Mouse (Mus musculus) neural tube, embryonic 12.5 days (tissue): ENCODE measurements around the gene Gli2. TPM values are rescaled to one million over a fixed set of nuclear protein-coding genes. Genes with fewer than 3 reads are reported as not detected.
A peak's percentile ranks its signal among the peaks of the same experiment; 100 is the strongest.

Experiments used
- ATAC-seq: fragments of 200-750 bp; cut with Nextera tagmentation; 2 replicates; pipeline ENCODE4 v1.8.0; 2017; ENCODE audit warnings: low read depth, mild to moderate bottlenecking, moderate TSS enrichment, moderate library complexity; ENCODE audit not compliant: low FRiP score
- H3K27ac ChIP-seq: fragments of 300-500 bp; sonication (generic); 2 replicates; pipeline ENCODE4 v1.5.1; 2016
- H3K27me3 ChIP-seq: fragments of 300-500 bp; sonication (generic); replicated peaks from 2 replicates; pipeline ENCODE4 v1.6.1; 2016; ENCODE audit warnings: mild to moderate bottlenecking
- H3K36me3 ChIP-seq: fragments of 300-500 bp; sonication (generic); 2 replicates; pipeline ENCODE4 v1.6.1; 2016; ENCODE audit warnings: mild to moderate bottlenecking
- H3K4me1 ChIP-seq: fragments of 300-500 bp; sonication (generic); 2 replicates; pipeline ENCODE4 v1.6.1; 2016
- H3K4me2 ChIP-seq: fragments of 300-500 bp; sonication (generic); replicated peaks from 2 replicates; pipeline ENCODE4 v1.6.1; 2016; ENCODE audit warnings: mild to moderate bottlenecking
- H3K4me3 ChIP-seq: fragments of 300-500 bp; sonication (generic); 2 replicates; pipeline ENCODE4 v1.5.1; 2016
- H3K9ac ChIP-seq: fragments of 300-500 bp; sonication (generic); 2 replicates; pipeline ENCODE4 v1.6.1; 2016; ENCODE audit warnings: mild to moderate bottlenecking
- H3K9me3 ChIP-seq: fragments of 300-500 bp; sonication (generic); 2 replicates; pipeline ENCODE4 v1.6.1; 2016; ENCODE audit warnings: mild to moderate bottlenecking
- WGBS: fragments of 180-500 bp; shearing (Covaris S2); methylation state at CpG from one replicate; pipeline ENCODE4 v1.1.7; 2016; 5-methylcytosine and 5-hydroxymethylcytosine counted together
- polyA plus RNA-seq: library from polyadenylated mRNA; unstranded; fragments of >200 nt; fragmentation: Nextera tagmentation; extraction: Ambion mirVana; gene quantifications from 2 replicates; pipeline ENCODE4 v1.2.1, GENCODE M21; 2016

Gene Gli2
- polyA plus RNA-seq, 1 experiment from 2014 or later: 6.6 TPM

GRCm38 (mm10) chr1:118926556-118926955 is 126.9 kb downstream of the Gli2 start:
- ATAC-seq: no peak
- Histone ChIP-seq H3K27ac (no peak overlapping the region), H3K27me3 (no peaks in the 10 kb centered on the region), H3K4me2 (no peak overlapping the region), H3K9ac (no peak overlapping the region), H3K9me3 (no peaks in the 10 kb centered on the region), H3K4me1 (peaks cover 9% of the 10 kb centered on the region; the same call in 1 of the 2 replicates), H3K36me3 (no peaks in the 10 kb centered on the region), H3K4me3 (no peak overlapping the region)
- WGBS: 75% methylated on average over 7 of the region's 7 CpGs

GRCm38 (mm10) chr1:118922189-118922588 is 131.2 kb downstream of the Gli2 start:
- H3K27me3 ChIP-seq: no peaks in the 10 kb centered on the region
- H3K4me2 ChIP-seq: no peak overlapping the region
- no peaks in the 10 kb centered on the region for H3K9me3 ChIP-seq
- no peak overlapping the region for H3K27ac ChIP-seq
- no peak overlapping the region for H3K4me3 ChIP-seq
- ATAC-seq: no peak
- no peak overlapping the region for H3K9ac ChIP-seq
- 88% methylated on average over 6 of the region's 6 CpGs for WGBS
- H3K36me3 ChIP-seq: no peaks in the 10 kb centered on the region
- peaks cover 20% of the 10 kb centered on the region for H3K4me1 ChIP-seq

- Histone ChIP-seq H3K27ac (no peak overlapping the region), H3K4me1 (peaks cover 44% of the 10 kb centered on the region), H3K4me3 (no peak overlapping the region), H3K36me3 (no peaks in the 10 kb centered on the region), H3K9ac (no peak overlapping the region), H3K9me3 (no peaks in the 10 kb centered on the region), H3K4me2 (no peak overlapping the region), H3K27me3 (peaks cover 5% of the 10 kb centered on the region; the same call in 1 of the 2 replicates)
- WGBS: 13% methylated on average over 7 of the region's 7 CpGs
- no peak for ATAC-seq
Measured at GRCm38 (mm10) chr1:118917520-118918220, 135.7 kb downstream of the Gli2 start.

- Histone ChIP-seq H3K27me3 (peaks cover 11% of the 10 kb centered on the region; the same call in 1 of the 2 replicates), H3K4me3 (no peak overlapping the region), H3K9ac (no peak overlapping the region), H3K9me3 (no peaks in the 10 kb centered on the region), H3K27ac (no peak overlapping the region), H3K36me3 (no peaks in the 10 kb centered on the region), H3K4me1 (peaks cover 55% of the 10 kb centered on the region), H3K4me2 (no peak overlapping the region)
- 48% methylated on average over 12 of the region's 12 CpGs for WGBS
- ATAC-seq: peak; percentile 16; the same call in 1 of the 2 replicates
Measured at GRCm38 (mm10) chr1:118916477-118917075, 136.8 kb downstream of the Gli2 start.

GRCm38 (mm10) chr1:118913414-118914385 is 139.7 kb downstream of the Gli2 start:
- H3K27me3 ChIP-seq: peaks cover 11% of the 10 kb centered on the region; the same call in 1 of the 2 replicates
- H3K4me1 ChIP-seq: peaks cover 82% of the 10 kb centered on the region
- WGBS: 27% methylated on average over 17 of the region's 17 CpGs
- ATAC-seq: no peak
- no peaks in the 10 kb centered on the region for H3K9me3 ChIP-seq
- no peak overlapping the region for H3K27ac ChIP-seq
- no peak overlapping the region for H3K4me3 ChIP-seq
- no peak overlapping the region for H3K4me2 ChIP-seq
- H3K36me3 ChIP-seq: no peaks in the 10 kb centered on the region
- no peak overlapping the region for H3K9ac ChIP-seq

GRCm38 (mm10) chr1:118912929-118913328 is 140.5 kb downstream of the Gli2 start:
- H3K4me3 ChIP-seq: no peak overlapping the region
- peaks cover 86% of the 10 kb centered on the region for H3K4me1 ChIP-seq
- no peak overlapping the region for H3K9ac ChIP-seq
- no peak for ATAC-seq
- H3K36me3 ChIP-seq: no peaks in the 10 kb centered on the region
- H3K9me3 ChIP-seq: no peaks in the 10 kb centered on the region
- 24% methylated on average over 6 of the region's 6 CpGs for WGBS
- H3K27me3 ChIP-seq: peaks cover 11% of the 10 kb centered on the region; the same call in 1 of the 2 replicates
- H3K4me2 ChIP-seq: no peak overlapping the region
- H3K27ac ChIP-seq: no peak overlapping the region

GRCm38 (mm10) chr1:118911427-118911727 is 142.0 kb downstream of the Gli2 start:
- 17% methylated on average over 3 of the region's 3 CpGs for WGBS
- no peak; the same call in 1 of the 2 replicates for ATAC-seq

GRCm38 (mm10) chr1:118910693-118911426 is 142.6 kb downstream of the Gli2 start:
- no peaks in the 10 kb centered on the region for H3K36me3 ChIP-seq
- peak; percentile 77 for ATAC-seq
- WGBS: 8% methylated on average over 13 of the region's 13 CpGs
- H3K9me3 ChIP-seq: no peaks in the 10 kb centered on the region
- peaks cover 66% of the 10 kb centered on the region for H3K4me1 ChIP-seq
- H3K9ac ChIP-seq: no peak overlapping the region
- 0 out of 2 replicates have a peak overlapping the region, but pooled peaks have one; percentile 50 for H3K27ac ChIP-seq
- peaks cover 11% of the 10 kb centered on the region; the same call in 1 of the 2 replicates for H3K27me3 ChIP-seq
- no peak overlapping the region for H3K4me3 ChIP-seq
- peak overlapping the region; percentile 35; the same call in 1 of the 2 replicates for H3K4me2 ChIP-seq

More at GRCm38 (mm10) chr1:118911427-118911727, 142.0 kb downstream of the Gli2 start:
- Histone ChIP-seq H3K9ac (no peak overlapping the region), H3K4me3 (no peak overlapping the region), H3K9me3 (no peaks in the 10 kb centered on the region), H3K4me2 (peak overlapping the region; percentile 35; the same call in 1 of the 2 replicates), H3K27me3 (peaks cover 11% of the 10 kb centered on the region; the same call in 1 of the 2 replicates), H3K27ac (no peak overlapping the region), H3K36me3 (no peaks in the 10 kb centered on the region), H3K4me1 (peaks cover 71% of the 10 kb centered on the region)

- 89% methylated on average over 3 of the region's 3 CpGs for WGBS
- no peak for ATAC-seq
- Histone ChIP-seq H3K4me3 (no peak overlapping the region), H3K9ac (no peak overlapping the region), H3K36me3 (no peaks in the 10 kb centered on the region), H3K4me2 (no peak overlapping the region), H3K27me3 (peaks cover 11% of the 10 kb centered on the region; the same call in 1 of the 2 replicates), H3K4me1 (peaks cover 72% of the 10 kb centered on the region), H3K9me3 (no peaks in the 10 kb centered on the region), H3K27ac (no peak overlapping the region)
Measured at GRCm38 (mm10) chr1:118909051-118909450, 144.4 kb downstream of the Gli2 start.

GRCm38 (mm10) chr1:118907574-118907973 is 145.8 kb downstream of the Gli2 start:
- WGBS: 90% methylated on average over 9 of the region's 9 CpGs
- peaks cover 58% of the 10 kb centered on the region for H3K4me1 ChIP-seq
- H3K36me3 ChIP-seq: no peaks in the 10 kb centered on the region
- H3K9me3 ChIP-seq: no peaks in the 10 kb centered on the region
- no peak overlapping the region for H3K4me3 ChIP-seq
- ATAC-seq: no peak
- peaks cover 5% of the 10 kb centered on the region; the same call in 1 of the 2 replicates for H3K27me3 ChIP-seq
- no peak overlapping the region for H3K9ac ChIP-seq
- H3K27ac ChIP-seq: no peak overlapping the region
- H3K4me2 ChIP-seq: no peak overlapping the region

GRCm38 (mm10) chr1:118905319-118905718 is 148.1 kb downstream of the Gli2 start:
- 71% methylated on average over 5 of the region's 5 CpGs for WGBS
- no peak for ATAC-seq
- Histone ChIP-seq H3K27ac (no peak overlapping the region), H3K9me3 (no peaks in the 10 kb centered on the region), H3K27me3 (no peaks in the 10 kb centered on the region), H3K4me2 (no peak overlapping the region), H3K9ac (no peak overlapping the region), H3K4me3 (no peak overlapping the region), H3K36me3 (no peaks in the 10 kb centered on the region), H3K4me1 (peaks cover 56% of the 10 kb centered on the region)
